Mouse (Mus musculus) intestine, embryonic 16.5 days (tissue): ENCODE measurements around the gene Nrf1. TPM values are rescaled to one million over a fixed set of nuclear protein-coding genes. Genes with fewer than 3 reads are reported as not detected.
A peak's percentile ranks its signal among the peaks of the same experiment; 100 is the strongest.

Experiments
- ATAC-seq: fragments of 200-750 bp; cut with Nextera tagmentation; 2 replicates; pipeline ENCODE4 v1.8.0; 2017; ENCODE audit warnings: moderate TSS enrichment, moderate library complexity
- H3K27ac ChIP-seq: fragments of 300-500 bp; sonication (generic); 2 replicates; pipeline ENCODE4 v1.5.1; 2014; ENCODE audit warnings: mild to moderate bottlenecking, low read length
- H3K27me3 ChIP-seq: fragments of 300-500 bp; sonication (generic); replicated peaks from 2 replicates; pipeline ENCODE4 v1.6.1; 2014; ENCODE audit warnings: low read length, control low read depth, mixed read lengths; ENCODE audit not compliant: control insufficient read depth, insufficient read depth
- H3K36me3 ChIP-seq: fragments of 300-500 bp; sonication (generic); 2 replicates; pipeline ENCODE4 v1.6.1; 2014; ENCODE audit warnings: low read length, control low read depth; ENCODE audit not compliant: control insufficient read depth, insufficient read depth
- H3K4me1 ChIP-seq: fragments of 300-500 bp; sonication (generic); 2 replicates; pipeline ENCODE4 v1.6.1; 2014; ENCODE audit warnings: low read length, control low read depth, mixed read lengths; ENCODE audit not compliant: control insufficient read depth, insufficient read depth
- H3K4me2 ChIP-seq: fragments of 300-500 bp; sonication (generic); 2 replicates; pipeline ENCODE4 v1.6.1; 2014; ENCODE audit warnings: low read depth, low read length, control low read depth
- H3K4me3 ChIP-seq: fragments of 300-500 bp; sonication (generic); 2 replicates; pipeline ENCODE4 v1.5.1; 2014; ENCODE audit warnings: mild to moderate bottlenecking, low read length
- H3K9ac ChIP-seq: fragments of 300-500 bp; sonication (generic); 2 replicates; pipeline ENCODE4 v1.6.1; 2014; ENCODE audit warnings: low read depth, low read length
- H3K9me3 ChIP-seq: fragments of 300-500 bp; sonication (generic); 2 replicates; pipeline ENCODE4 v1.6.1; 2016; ENCODE audit warnings: low read length, control low read depth; ENCODE audit not compliant: control insufficient read depth
- WGBS: fragments of 180-500 bp; shearing (Covaris S2); extraction: QIAGEN DNeasy Blood & Tissue Kit; methylation state at CpG from one replicate; pipeline ENCODE4 v1.1.7; 2014; 5-methylcytosine and 5-hydroxymethylcytosine counted together
- polyA plus RNA-seq: library from polyadenylated mRNA; unstranded; fragments of >200 nt; fragmentation: Nextera tagmentation; extraction: Ambion mirVana; gene quantifications from 2 replicates; pipeline ENCODE4 v1.2.1, GENCODE M21; 2015

Nrf1 gene
- polyA plus RNA-seq, 1 experiment from 2014 or later, result 42.7 TPM

DNA sequence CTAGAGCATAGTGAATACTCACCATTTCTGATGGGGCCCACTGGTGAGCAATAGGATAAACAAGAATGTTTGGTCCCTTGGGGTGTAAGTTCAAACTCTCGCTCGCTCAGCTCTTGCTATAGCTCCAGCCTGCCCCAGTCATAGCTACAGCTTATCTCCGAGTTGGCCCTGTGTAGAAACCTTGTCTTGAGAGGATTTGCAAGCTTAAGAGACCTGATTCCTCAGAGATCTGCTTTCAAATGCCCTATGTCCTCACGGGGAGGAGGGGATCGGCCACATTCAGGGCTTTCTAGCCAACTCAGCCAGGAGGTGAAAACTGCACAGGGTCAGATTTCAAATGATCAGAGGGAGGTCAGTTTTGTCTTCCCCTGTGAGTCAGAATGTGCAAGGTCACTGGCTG is 26.1 kb upstream of the Nrf1 start:
- WGBS, result 65% methylated on average over 5 of the region's 5 CpGs
- ATAC-seq, result no peak
- H3K27me3 ChIP-seq, result no peaks in the 10 kb centered on the region
- no peak overlapping the region for H3K9ac ChIP-seq
- H3K27ac ChIP-seq, result no peak overlapping the region
- H3K4me2 ChIP-seq, result no peak overlapping the region
- H3K4me3 ChIP-seq, result no peak overlapping the region
- no peaks in the 10 kb centered on the region; the same call in 1 of the 2 replicates for H3K4me1 ChIP-seq
- no peaks in the 10 kb centered on the region for H3K9me3 ChIP-seq
- no peaks in the 10 kb centered on the region for H3K36me3 ChIP-seq

DNA sequence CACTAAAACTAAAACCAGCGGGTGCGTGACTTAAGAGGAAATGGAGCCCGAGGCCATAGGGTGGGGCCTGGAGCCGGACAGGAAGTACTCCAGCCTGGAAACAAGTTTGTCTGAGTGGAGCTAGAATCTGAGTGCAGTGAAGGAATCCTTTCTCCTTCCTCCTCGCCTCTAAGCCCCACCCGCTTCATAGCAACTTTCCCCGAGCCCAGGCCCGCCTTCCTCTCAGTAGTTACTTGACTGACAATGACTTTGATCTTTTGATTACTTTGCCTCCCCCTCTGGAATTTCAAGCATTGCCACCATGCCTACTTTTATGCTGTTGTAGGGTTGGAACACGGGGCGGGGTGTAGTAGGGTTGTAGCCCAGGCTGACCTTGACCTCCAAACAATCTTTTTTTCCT is 21.0 kb upstream of the Nrf1 start:
- no peak overlapping the region for H3K27ac ChIP-seq
- H3K4me3 ChIP-seq, result no peak overlapping the region
- H3K4me1 ChIP-seq, result peaks cover 4% of the 10 kb centered on the region; the same call in 1 of the 2 replicates
- H3K27me3 ChIP-seq, result no peaks in the 10 kb centered on the region
- H3K4me2 ChIP-seq, result no peak overlapping the region
- no peaks in the 10 kb centered on the region for H3K36me3 ChIP-seq
- no peak overlapping the region for H3K9ac ChIP-seq
- H3K9me3 ChIP-seq, result no peaks in the 10 kb centered on the region
- 30% methylated on average over 10 of the region's 10 CpGs for WGBS
- peak; percentile 82 for ATAC-seq

DNA sequence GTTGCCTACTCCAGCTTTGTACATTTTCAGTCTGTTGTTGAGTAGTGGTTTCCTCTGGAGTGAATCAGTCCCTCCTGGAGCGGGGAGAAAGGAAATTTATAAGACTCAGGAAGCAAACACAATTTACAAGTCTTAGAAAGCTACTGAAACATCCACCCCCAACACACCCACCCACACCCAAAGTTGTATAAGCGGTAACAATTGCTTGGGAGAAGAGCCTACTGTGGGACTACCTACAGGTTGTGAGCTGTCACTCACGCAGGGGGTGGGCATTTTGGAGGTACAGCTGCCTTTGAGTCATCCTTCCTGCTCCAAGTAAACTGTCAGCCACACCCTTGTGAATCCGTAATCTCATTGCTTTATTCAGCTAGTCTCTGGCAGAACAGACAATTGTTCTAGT is 19.4 kb upstream of the Nrf1 start:
- H3K27me3 ChIP-seq, result no peaks in the 10 kb centered on the region
- H3K4me3 ChIP-seq, result no peak overlapping the region
- 82% methylated on average over 4 of the region's 4 CpGs for WGBS
- no peak overlapping the region for H3K9ac ChIP-seq
- no peak overlapping the region for H3K4me2 ChIP-seq
- H3K36me3 ChIP-seq, result no peaks in the 10 kb centered on the region
- no peaks in the 10 kb centered on the region for H3K9me3 ChIP-seq
- H3K27ac ChIP-seq, result no peak overlapping the region
- H3K4me1 ChIP-seq, result peaks cover 4% of the 10 kb centered on the region; the same call in 1 of the 2 replicates
- ATAC-seq, result no peak

- no peak for ATAC-seq
- Histone ChIP-seq H3K4me1 (no peaks in the 10 kb centered on the region), H3K4me2 (no peak overlapping the region), H3K9ac (no peak overlapping the region), H3K4me3 (no peak overlapping the region), H3K36me3 (no peaks in the 10 kb centered on the region), H3K9me3 (no peaks in the 10 kb centered on the region), H3K27ac (no peak overlapping the region), H3K27me3 (no peaks in the 10 kb centered on the region)
- WGBS, result 59% methylated on average over 4 of the region's 4 CpGs
Measured at GRCm38 (mm10) chr6:30035112-30035511, 12.7 kb upstream of the Nrf1 start.

- no peaks in the 10 kb centered on the region for H3K36me3 ChIP-seq
- H3K4me1 ChIP-seq, result no peaks in the 10 kb centered on the region
- H3K9ac ChIP-seq, result no peak overlapping the region
- no peak overlapping the region for H3K4me3 ChIP-seq
- H3K27ac ChIP-seq, result no peak overlapping the region
- no peak for ATAC-seq
- no peak overlapping the region for H3K4me2 ChIP-seq
- H3K9me3 ChIP-seq, result no peaks in the 10 kb centered on the region
- H3K27me3 ChIP-seq, result no peaks in the 10 kb centered on the region
- 34% methylated on average over 1 of the region's 1 CpGs for WGBS
Measured at GRCm38 (mm10) chr6:30041498-30041897, 6.3 kb upstream of the Nrf1 start.

DNA sequence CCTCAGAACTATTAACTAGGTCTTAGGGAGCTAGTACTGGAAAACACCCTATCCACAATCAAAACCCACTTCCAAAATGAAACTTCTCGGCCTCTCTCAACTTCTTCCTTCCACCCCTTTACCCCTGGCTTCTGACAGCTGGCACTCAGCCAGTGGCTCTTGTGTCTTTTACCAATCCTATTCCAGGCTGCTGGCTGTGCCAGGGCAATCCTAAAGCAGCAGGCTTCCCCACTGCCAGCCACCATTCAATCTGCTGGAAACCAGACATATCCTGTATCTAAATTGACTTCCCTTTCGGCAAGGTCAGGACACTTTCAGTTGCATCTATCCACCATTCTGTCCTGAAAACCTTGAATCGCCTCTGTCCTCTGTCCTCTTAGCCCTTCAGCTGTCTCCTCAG is 5.3 kb upstream of the Nrf1 start:
- Histone ChIP-seq H3K4me1 (no peaks in the 10 kb centered on the region), H3K27me3 (no peaks in the 10 kb centered on the region), H3K9me3 (no peaks in the 10 kb centered on the region), H3K4me3 (no peak overlapping the region), H3K9ac (no peak overlapping the region), H3K4me2 (no peak overlapping the region), H3K36me3 (no peaks in the 10 kb centered on the region), H3K27ac (no peak overlapping the region)
- no peak for ATAC-seq
- 70% methylated on average over 3 of the region's 3 CpGs for WGBS

DNA sequence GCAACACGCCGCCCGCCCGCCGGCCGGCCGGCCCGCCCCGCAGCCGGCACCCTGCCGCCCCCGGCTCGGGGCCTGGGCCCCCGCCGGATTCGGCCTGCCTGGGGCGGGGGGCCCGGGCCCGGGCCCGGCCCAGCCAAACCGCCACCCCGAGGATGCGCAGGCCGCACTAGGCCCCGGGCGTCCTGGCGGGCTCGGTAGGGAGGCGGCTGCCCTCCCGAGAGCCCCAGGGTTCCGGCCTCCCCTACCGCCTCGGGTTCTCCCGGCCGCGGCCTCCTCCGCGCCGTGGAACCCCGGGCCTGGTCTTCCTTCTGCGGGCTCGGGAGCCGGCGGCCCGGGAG is 344 bp downstream of the Nrf1 start:
- WGBS, result under 1% methylated on average over 31 of the region's 45 CpGs
- ATAC-seq, result peak; percentile 86; the same call in 1 of the 2 replicates

GRCm38 (mm10) chr6:30048501-30049353 is 939 bp downstream of the Nrf1 start:
- Histone ChIP-seq H3K36me3 (no peaks in the 10 kb centered on the region), H3K9me3 (no peaks in the 10 kb centered on the region), H3K27me3 (no peaks in the 10 kb centered on the region), H3K4me2 (peak overlapping the region; percentile 78), H3K4me1 (peaks cover 15% of the 10 kb centered on the region), H3K9ac (peak overlapping the region; percentile 96), H3K4me3 (peak overlapping the region; percentile 84), H3K27ac (peak overlapping the region; percentile 100)
- ATAC-seq, result peak; percentile 61
- WGBS, result under 1% methylated on average over 32 of the region's 54 CpGs

More for the DNA sequence above, 344 bp downstream of the Nrf1 start:
- H3K9me3 ChIP-seq, result no peaks in the 10 kb centered on the region
- no peaks in the 10 kb centered on the region for H3K27me3 ChIP-seq
- no peaks in the 10 kb centered on the region for H3K36me3 ChIP-seq
- H3K4me3 ChIP-seq, result peak overlapping the region; percentile 84
- H3K4me1 ChIP-seq, result peaks cover 15% of the 10 kb centered on the region
- H3K9ac ChIP-seq, result peak overlapping the region; percentile 96
- peak overlapping the region; percentile 100 for H3K27ac ChIP-seq
- peak overlapping the region; percentile 78 for H3K4me2 ChIP-seq

DNA sequence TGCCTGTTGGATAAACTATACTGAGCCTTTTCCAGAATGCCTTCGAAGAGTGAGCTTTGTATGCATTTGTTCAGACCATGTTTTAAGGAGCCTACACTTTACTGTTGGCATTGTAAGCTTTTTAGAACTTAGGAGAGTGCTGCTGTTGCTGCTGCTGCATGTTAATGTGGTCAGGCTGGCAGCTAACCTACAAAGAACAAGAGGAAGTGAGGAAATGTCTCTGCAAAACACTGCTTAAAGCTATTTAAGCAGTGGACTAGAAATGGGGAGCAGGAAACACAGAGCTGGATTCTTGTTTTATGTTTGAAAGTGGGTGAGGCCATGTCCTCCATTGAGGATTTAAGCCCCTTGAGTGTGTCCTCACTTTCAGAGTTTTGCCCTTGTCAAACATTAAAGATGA is 5.3 kb downstream of the Nrf1 start:
- H3K4me3 ChIP-seq, result no peak overlapping the region
- H3K36me3 ChIP-seq, result no peaks in the 10 kb centered on the region
- no peak for ATAC-seq
- H3K27ac ChIP-seq, result no peak overlapping the region
- H3K4me1 ChIP-seq, result peaks cover 15% of the 10 kb centered on the region
- 73% methylated on average over 1 of the region's 1 CpGs for WGBS
- H3K9me3 ChIP-seq, result no peaks in the 10 kb centered on the region
- H3K27me3 ChIP-seq, result no peaks in the 10 kb centered on the region
- no peak overlapping the region for H3K9ac ChIP-seq
- no peak overlapping the region for H3K4me2 ChIP-seq

- no peak overlapping the region for H3K27ac ChIP-seq
- H3K4me1 ChIP-seq, result no peaks in the 10 kb centered on the region
- no peak overlapping the region for H3K4me3 ChIP-seq
- no peaks in the 10 kb centered on the region for H3K9me3 ChIP-seq
- H3K9ac ChIP-seq, result no peak overlapping the region
- ATAC-seq, result no peak
- WGBS, result 89% methylated on average over 2 of the region's 2 CpGs
- no peak overlapping the region for H3K4me2 ChIP-seq
- no peaks in the 10 kb centered on the region for H3K27me3 ChIP-seq
- H3K36me3 ChIP-seq, result no peaks in the 10 kb centered on the region
Measured at GRCm38 (mm10) chr6:30062544-30062943, 14.8 kb downstream of the Nrf1 start.
